Mouse (Mus musculus) testis, adult 10 weeks (tissue): ENCODE data around the gene Hccs. TPM values are rescaled to one million over a fixed set of nuclear protein-coding genes. Genes with fewer than 3 reads are reported as not detected.

ENCODE experiments used
- polyA plus RNA-seq: library from polyadenylated mRNA; stranded (reverse); fragments of 350-450 nt; fragmentation: Illumina TruSeq; extraction: RNeasy Lipid Tissue Mini Kit (QIAGEN cat#74804); gene quantifications from one replicate; pipeline ENCODE4 v1.2.3, GENCODE M21; 2014; ENCODE audit warnings: low read depth, low replicate concordance

Hccs gene
- polyA plus RNA-seq: 14.8 TPM

DNA sequence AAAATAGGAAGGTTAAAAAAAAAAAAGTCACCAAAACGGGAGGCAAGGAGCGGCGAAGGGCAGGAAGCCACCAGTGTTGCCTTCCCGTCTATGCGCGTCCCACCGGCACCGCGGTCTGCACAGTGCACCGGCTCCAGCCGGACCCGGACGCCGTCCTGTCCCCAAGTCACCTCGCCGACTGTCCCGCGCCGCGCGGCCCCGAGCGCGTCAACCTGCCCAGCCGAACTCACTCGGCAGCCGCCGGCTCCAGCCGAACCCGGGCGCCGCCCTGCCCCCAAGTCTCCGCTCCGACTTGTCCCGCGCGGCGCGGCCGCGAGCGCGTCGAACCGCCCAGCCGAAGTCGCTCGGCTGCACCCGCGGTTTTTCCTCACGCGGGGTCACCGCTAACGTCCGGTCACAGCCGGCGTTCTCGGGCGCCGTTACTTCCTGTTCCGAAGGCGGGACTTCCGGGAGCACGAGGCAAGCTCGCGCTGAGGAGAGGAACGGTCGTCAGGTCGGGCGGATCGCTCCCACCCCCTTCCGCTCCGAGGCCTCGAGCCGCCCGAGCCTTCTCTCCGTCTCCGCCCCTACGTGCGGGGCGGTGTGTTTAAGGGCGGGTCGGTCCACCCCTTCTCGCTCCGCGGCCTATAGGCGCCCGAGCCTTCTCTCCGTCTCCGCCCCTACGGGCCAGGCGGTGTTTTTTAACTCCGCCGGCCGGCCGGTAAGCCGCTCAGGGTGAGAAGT is at the start of gene Hccs:
TSS of gene Hccs (minus strand) at position 428 of the 723 bp plus-strand sequence.

Other genes with a start within 250 kb of the Hccs start
- not detected for gene Amelx, start 133.2 kb downstream of the Hccs start, polyA plus RNA-seq